8 mouse cellular contexts compared by ENCODE assay signal in genomic region chr11:59964818-59965217, GRCm38 (mm10). TPM values are rescaled to one million over a fixed set of nuclear protein-coding genes. Genes with fewer than 3 reads are reported as not detected.
DNase-seq lines count a peak whose midpoint lies in the region; TF ChIP-seq lines count a peak whose summit lies in the region.

TSS of gene Rasd1 (minus strand) at chr11:59964944.

- intact Hi-C loops in left cerebral cortex, postnatal 4 days (cut with DNase I), result loop anchor here (5.0 kb wide), 1 partner anchor 52 kb away; no protein-coding TSS in a partner anchor

- H3K27me3 ChIP-seq in midbrain, embryonic 10.5 days (ENCODE audit: low read depth, poor library complexity, severe bottlenecking), result peaks cover 45% of the 10 kb centered on the region

- H3K4me3 ChIP-seq in cortical plate, adult 2 months (ENCODE audit: insufficient read depth, low read length), result peak within 1 kb of the TSS; percentile 35
- peak within 1 kb of the TSS; percentile 62 for H3K4me3 ChIP-seq in midbrain, embryonic 10.5 days

- peak within 1 kb of the TSS; percentile 25; the same call in 1 of the 2 replicates for H3K27ac ChIP-seq in cortical plate, adult 2 months (ENCODE audit: insufficient read depth, low read length)
- peak within 1 kb of the TSS; percentile 67 for H3K27ac ChIP-seq in midbrain, embryonic 10.5 days (replicated peaks)

- H3K4me1 ChIP-seq in cortical plate, adult 2 months (ENCODE audit: control insufficient read depth, insufficient read depth, low read length), result peaks cover 4% of the 10 kb centered on the region
- peaks cover 38% of the 10 kb centered on the region for H3K4me1 ChIP-seq in midbrain, embryonic 10.5 days

- H3K9me3 ChIP-seq in midbrain, embryonic 10.5 days (replicated peaks), result no peaks in the 10 kb centered on the region

- TF ChIP-seq POLR2A in cortical plate, adult 2 months (IDR thresholded peaks at IDR 0.05; ENCODE audit: extremely low read depth, insufficient read depth, low read length), result peak; percentile 82

- no peak for TF ChIP-seq CTCF in cortical plate, adult 2 months (IDR thresholded peaks at IDR 0.05; ENCODE audit: extremely low read depth, insufficient read depth, low read length)

- under 1% methylated on average over 28 of the region's 28 CpGs for WGBS in midbrain, embryonic 10.5 days

- H3K36me3 ChIP-seq in midbrain, embryonic 10.5 days, result peaks cover 27% of the 10 kb centered on the region

- DNase-seq in adrenal gland, adult (ENCODE audit: inconsistent age in 2 of 2, low spot score in 1 of 2), result peak; percentile 94 to 97
- DNase-seq in gastrocnemius, postnatal 10 days, result peak; percentile 71
- peak; percentile 80 for DNase-seq in induced T-regulatory cell, adult 2 months (ENCODE audit: low read depth)
- DNase-seq in left cerebral cortex, postnatal 4 days, result peak; percentile 64
- peak; percentile 68 for DNase-seq in midbrain, embryonic 10.5 days (ENCODE audit: low spot score)
- DNase-seq in skeletal muscle tissue, adult 2 months (ENCODE audit: low read depth, low spot score), result peak; percentile 62
- DNase-seq in MN1 (ENCODE audit: low spot score), result no peak

RNA-seq across cellular contexts. Expression of gene Rasd1, which starts in this region (rescaled TPM):
- 3.7 and 7.9 TPM in 2 replicates for polyA plus RNA-seq in cortical plate, adult 2 months (2012; rRNA removed)
- 1 to 10 TPM; 1.5 to 3.0 TPM for total RNA-seq in gastrocnemius, postnatal 10 days (2021)
- 1 to 10 TPM; 1.3 to 1.5 TPM for total RNA-seq in left cerebral cortex, postnatal 4 days (2021)
- 1.7 TPM in 2 replicates for polyA plus RNA-seq in midbrain, embryonic 10.5 days (2016; fragmentation: Nextera tagmentation; extraction: Ambion mirVana)
